Mouse (Mus musculus) heart, adult 2 months (tissue): Measurements from ENCODE around the gene Jak1. TPM values are rescaled to one million over a fixed set of nuclear protein-coding genes. Genes with fewer than 3 reads are reported as not detected.
A peak's percentile ranks its signal among the peaks of the same experiment; 100 is the strongest.

Experiments
- DNase-seq, 2 experiments: peaks; one replicate each; pipeline ENCODE4 v3.0.0; 2021
- H3K27ac ChIP-seq: fragments of 200-600 bp; 2 replicates; pipeline ENCODE4 v1.8.1; 2022
- H3K27me3 ChIP-seq: fragments of 200-500 bp; 2 replicates; pipeline ENCODE4 v1.6.1; 2012; ENCODE audit warnings: mild to moderate bottlenecking, low read length, inconsistent platforms, mixed read lengths; ENCODE audit not compliant: control insufficient read depth, insufficient read depth
- H3K36me3 ChIP-seq: fragments of 200-500 bp; 2 replicates; pipeline ENCODE4 v1.6.1; 2012; ENCODE audit warnings: low read length, inconsistent platforms; ENCODE audit not compliant: control insufficient read depth, insufficient read depth
- H3K4me1 ChIP-seq: fragments of 200-500 bp; 2 replicates; pipeline ENCODE4 v1.6.1; 2011; ENCODE audit warnings: low read length; ENCODE audit not compliant: control insufficient read depth, insufficient read depth
- H3K4me3 ChIP-seq: fragments of 200-600 bp; 2 replicates; pipeline ENCODE4 v1.8.1; 2022
- H3K79me2 ChIP-seq: fragments of 200-500 bp; replicated peaks from 2 replicates; pipeline ENCODE4 v1.6.1; 2012; ENCODE audit warnings: mild to moderate bottlenecking, inconsistent platforms, low read length, moderate library complexity, mixed read lengths; ENCODE audit not compliant: control insufficient read depth, insufficient read depth
- H3K9ac ChIP-seq: fragments of 200-500 bp; 2 replicates; pipeline ENCODE4 v1.6.1; 2012; ENCODE audit warnings: low read depth, mild to moderate bottlenecking, control low read depth, inconsistent platforms, low read length, mixed read lengths
- CTCF ChIP-seq: fragments of 200-600 bp; IDR thresholded peaks from 2 replicates; pipeline ENCODE4 v1.8.1; 2022; ENCODE audit warnings: antibody characterized with exemption, mild to moderate bottlenecking, moderate library complexity
- EP300 ChIP-seq: fragments of 200-500 bp; IDR thresholded peaks from 2 replicates; pipeline ENCODE4 v1.6.1; 2011; ENCODE audit warnings: low read depth, low read length, control low read depth; ENCODE audit not compliant: insufficient read depth
- POLR2A ChIP-seq: fragments of 200-500 bp; IDR thresholded peaks from 2 replicates; pipeline ENCODE4 v1.6.1; 2011; ENCODE audit warnings: mild to moderate bottlenecking, low read depth, low read length, control low read depth; ENCODE audit not compliant: insufficient read depth
- WGBS: fragments of 180-500 bp; shearing (Covaris S2); methylation state at CpG from one replicate; pipeline ENCODE4 v1.1.7; 2018; 5-methylcytosine and 5-hydroxymethylcytosine counted together
- intact Hi-C: fragments of 180-260 bp; cut with DNase I; formaldehyde crosslinking; loops from one replicate; pipeline ENCODE4 v1.15.1; 2025
- polyA plus RNA-seq: library from polyadenylated mRNA; depleted of rRNA; stranded (reverse); fragments of >200 nt; gene quantifications from 2 replicates; pipeline ENCODE4 v1.2.3, GENCODE M21; 2012
- total RNA-seq, 2 experiments: library from RNA; stranded (reverse); gene quantifications; 2 replicates each; pipeline ENCODE4 v1.2.3; 2021

Jak1 gene
- total and polyA plus RNA-seq, 3 experiments, result 30.9 to 95.4 (median 86.7) TPM

DNA sequence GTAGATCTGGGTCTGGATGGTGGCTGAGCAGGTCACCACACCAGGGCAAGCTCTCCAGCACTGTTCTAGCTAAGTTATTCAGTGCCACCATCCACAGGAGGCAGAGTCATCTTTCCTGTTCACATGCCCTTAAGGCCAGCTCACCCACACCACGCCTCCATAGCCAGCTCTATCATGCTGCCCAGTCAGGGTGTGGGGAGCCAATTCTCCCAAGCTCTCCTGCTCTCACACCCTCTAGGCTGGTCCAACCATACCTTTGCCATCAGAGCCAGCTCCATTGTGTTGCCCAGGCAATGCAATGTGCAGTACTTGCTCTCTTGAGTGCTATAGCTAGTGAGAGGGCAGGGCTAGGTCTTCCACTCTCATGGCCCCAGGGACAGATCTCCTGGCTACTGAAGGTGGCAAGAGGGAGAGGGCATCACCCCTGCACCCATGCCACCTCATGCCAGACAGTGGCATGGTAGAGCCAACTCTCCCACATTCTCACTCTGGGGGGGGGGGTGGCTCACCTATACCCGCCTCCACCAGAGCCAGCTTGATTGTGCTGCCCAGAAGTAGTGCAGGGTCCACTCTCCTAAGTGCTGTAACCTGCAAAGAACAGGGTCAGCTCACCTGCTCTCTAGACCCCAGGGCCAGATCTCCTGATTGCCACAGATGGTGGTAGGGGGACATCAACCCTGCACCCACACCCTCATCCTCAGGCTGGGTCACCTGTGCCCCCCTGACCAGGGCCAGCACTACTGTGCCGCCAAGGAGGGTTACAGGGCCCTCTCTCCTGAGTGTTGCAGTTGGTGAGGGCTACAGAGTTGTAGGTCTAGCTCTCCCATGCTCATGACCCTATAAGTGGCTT, 25.5 kb downstream of the Jak1 start:
- H3K27ac ChIP-seq, result no peak overlapping the region
- intact Hi-C loops, result no loop called here
- peaks cover 19% of the 10 kb centered on the region for H3K79me2 ChIP-seq
- H3K27me3 ChIP-seq, result no peaks in the 10 kb centered on the region
- no peak overlapping the region for H3K9ac ChIP-seq
- H3K4me1 ChIP-seq, result peaks cover 18% of the 10 kb centered on the region
- no peak for TF ChIP-seq POLR2A
- no peak for TF ChIP-seq CTCF
- no peak for TF ChIP-seq EP300
- H3K4me3 ChIP-seq, result no peak overlapping the region
- peaks cover 11% of the 10 kb centered on the region for H3K36me3 ChIP-seq
- WGBS, result 96% methylated on average over 3 of the region's 3 CpGs
- no peak for DNase-seq

DNA sequence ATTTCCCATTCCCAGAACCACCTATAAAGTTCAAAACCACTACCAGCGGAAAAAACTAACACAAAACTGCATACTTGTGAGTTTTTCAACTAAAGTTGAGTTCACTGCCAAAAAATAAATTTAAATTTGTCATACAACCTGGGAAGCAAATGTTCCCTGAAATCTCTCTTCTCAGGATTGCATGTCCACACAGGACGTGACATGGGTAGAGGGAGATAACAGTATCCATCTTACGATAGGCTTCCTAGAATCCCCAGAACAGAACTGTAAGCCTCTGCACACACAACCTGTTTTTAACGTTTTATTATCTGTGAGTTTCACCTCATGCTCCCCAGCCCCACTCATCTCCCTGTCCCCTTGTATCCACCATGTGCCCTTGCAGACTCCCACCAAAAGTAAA, 26.5 kb downstream of the Jak1 start:
- no peak overlapping the region for H3K9ac ChIP-seq
- peaks cover 13% of the 10 kb centered on the region for H3K36me3 ChIP-seq
- WGBS, result 36% methylated on average over 4 of the region's 4 CpGs
- H3K4me3 ChIP-seq, result no peak overlapping the region
- no peak overlapping the region for H3K27ac ChIP-seq
- intact Hi-C loops, result no loop called here
- TF ChIP-seq CTCF, result no peak
- TF ChIP-seq EP300, result no peak
- TF ChIP-seq POLR2A, result no peak
- H3K4me1 ChIP-seq, result peaks cover 20% of the 10 kb centered on the region
- peaks cover 16% of the 10 kb centered on the region for H3K79me2 ChIP-seq
- no peak for DNase-seq
- no peaks in the 10 kb centered on the region for H3K27me3 ChIP-seq

DNA sequence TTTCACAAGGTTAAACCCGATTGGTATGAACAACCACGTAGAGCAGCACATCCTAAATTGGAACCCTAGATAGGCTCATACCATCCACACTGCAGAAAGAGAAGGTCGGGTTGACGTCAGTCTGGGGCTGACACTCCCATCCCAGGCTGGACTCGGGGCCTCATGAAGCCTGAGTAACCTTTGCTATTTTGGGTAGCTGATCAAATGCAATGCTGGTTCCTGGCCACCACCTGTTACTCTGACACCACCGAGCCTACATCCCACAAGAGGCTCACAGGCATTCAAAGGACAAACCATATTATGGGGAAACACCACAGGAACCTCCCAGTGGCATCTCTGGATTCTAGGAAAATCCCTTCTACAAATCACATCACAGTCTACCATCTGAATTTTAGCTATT, 28.3 kb downstream of the Jak1 start:
- intact Hi-C loops, result loop anchor here (2.0 kb wide), 1 partner anchor 28 kb away; the partner anchor contains the start of gene Jak1
- DNase-seq, result peak in 1 of 2 experiments; percentile 50
- no peak for TF ChIP-seq CTCF
- no peak for TF ChIP-seq EP300
- no peak for TF ChIP-seq POLR2A
- Histone ChIP-seq H3K27ac (peak overlapping the region; percentile 52; the same call in 1 of the 2 replicates), H3K36me3 (peaks cover 10% of the 10 kb centered on the region), H3K4me3 (no peak overlapping the region), H3K4me1 (peaks cover 18% of the 10 kb centered on the region), H3K9ac (no peak overlapping the region), H3K27me3 (no peaks in the 10 kb centered on the region), H3K79me2 (peaks cover 15% of the 10 kb centered on the region)
- 48% methylated on average over 6 of the region's 6 CpGs for WGBS

DNA sequence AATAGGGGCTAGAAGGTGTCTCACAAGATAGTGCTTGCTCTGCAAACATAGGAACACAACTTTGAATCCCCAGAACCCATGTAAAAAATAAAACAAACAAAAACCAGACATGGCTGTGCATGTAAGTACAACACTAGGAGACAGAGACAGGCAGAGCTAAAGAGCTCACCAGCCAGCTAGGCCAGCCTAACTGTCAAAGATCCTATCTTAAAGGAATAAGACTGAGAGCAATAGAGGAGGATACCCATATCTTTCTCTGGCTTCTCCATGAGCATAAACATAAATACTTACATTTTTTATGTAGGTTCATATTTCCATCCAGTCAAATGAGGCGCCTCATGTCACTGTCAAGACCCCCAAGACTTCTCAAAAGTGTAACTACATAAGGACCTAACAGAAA, 29.1 kb downstream of the Jak1 start:
- WGBS, result 95% methylated on average over 1 of the region's 1 CpGs
- no peak for TF ChIP-seq POLR2A
- no peak for TF ChIP-seq EP300
- H3K4me3 ChIP-seq, result no peak overlapping the region
- no peaks in the 10 kb centered on the region for H3K27me3 ChIP-seq
- H3K4me1 ChIP-seq, result peaks cover 18% of the 10 kb centered on the region
- peaks cover 18% of the 10 kb centered on the region for H3K79me2 ChIP-seq
- H3K27ac ChIP-seq, result peak overlapping the region; percentile 52; the same call in 1 of the 2 replicates
- no peak for DNase-seq
- intact Hi-C loops, result loop anchor here (2.0 kb wide), 1 partner anchor 29 kb away; the partner anchor contains the start of gene Jak1
- H3K36me3 ChIP-seq, result peaks cover 10% of the 10 kb centered on the region
- H3K9ac ChIP-seq, result no peak overlapping the region

DNA sequence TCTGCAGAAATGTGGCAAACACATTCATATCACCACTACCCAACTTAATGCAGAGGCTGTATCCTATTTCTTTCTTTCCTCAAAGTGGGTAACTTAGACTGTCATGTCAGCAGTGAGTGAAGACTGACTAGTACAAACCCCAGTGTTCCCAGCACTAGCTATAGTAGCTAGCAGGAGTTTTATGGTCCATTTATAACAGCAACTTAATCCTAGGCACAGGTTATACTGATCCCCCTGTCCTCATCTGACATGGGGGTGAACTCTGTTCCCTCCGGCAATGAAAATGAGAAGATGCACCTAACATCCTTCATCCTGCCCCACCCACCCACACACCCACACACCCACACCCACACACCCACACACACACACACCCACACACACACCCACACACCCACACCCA, 30.3 kb downstream of the Jak1 start:
- H3K36me3 ChIP-seq, result peaks cover 10% of the 10 kb centered on the region
- DNase-seq, result no peak
- H3K79me2 ChIP-seq, result peaks cover 9% of the 10 kb centered on the region
- H3K4me1 ChIP-seq, result peaks cover 22% of the 10 kb centered on the region
- 35% methylated on average over 1 of the region's 1 CpGs for WGBS
- no peak overlapping the region for H3K4me3 ChIP-seq
- H3K9ac ChIP-seq, result no peak overlapping the region
- no peaks in the 10 kb centered on the region for H3K27me3 ChIP-seq
- peak overlapping the region; percentile 53 for H3K27ac ChIP-seq
- intact Hi-C loops, result no loop called here
- no peak for TF ChIP-seq CTCF
- TF ChIP-seq EP300, result no peak
- TF ChIP-seq POLR2A, result no peak

DNA sequence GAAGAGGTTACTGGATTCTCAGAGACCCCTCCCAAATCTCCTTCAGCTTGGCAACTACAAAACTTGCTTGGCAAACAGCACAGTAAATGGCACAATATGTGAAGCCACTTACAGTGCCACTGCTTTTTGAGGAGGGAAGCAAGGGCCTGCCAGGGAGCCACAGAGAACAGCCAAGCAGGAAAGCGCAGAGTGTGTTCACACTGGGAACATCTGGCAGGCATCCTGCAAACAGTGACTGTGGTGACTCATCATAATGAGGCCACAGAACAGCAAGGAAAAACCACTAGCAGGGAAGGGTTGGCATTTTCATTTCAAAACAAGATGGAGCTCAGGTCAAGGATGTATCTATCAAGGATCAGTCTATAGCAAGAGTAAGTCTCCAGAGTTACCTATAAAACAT, 30.8 kb downstream of the Jak1 start:
- WGBS, result 0% methylated on average over 1 of the region's 1 CpGs
- Histone ChIP-seq H3K9ac (peak overlapping the region; percentile 25; the same call in 1 of the 2 replicates), H3K4me3 (no peak overlapping the region), H3K4me1 (peaks cover 21% of the 10 kb centered on the region), H3K36me3 (peaks cover 10% of the 10 kb centered on the region), H3K27me3 (no peaks in the 10 kb centered on the region), H3K79me2 (peaks cover 9% of the 10 kb centered on the region), H3K27ac (peak overlapping the region; percentile 55)
- intact Hi-C loops, result no loop called here
- peak; percentile 75 to 85 for DNase-seq
- no peak for TF ChIP-seq POLR2A
- TF ChIP-seq CTCF, result no peak
- TF ChIP-seq EP300, result peak; percentile 62; the same call in 1 of the 2 replicates
